Mouse (Mus musculus) lung, postnatal 36 days (tissue): ENCODE results near the gene Tbc1d24.

ENCODE experiments used
- DNase-seq: peaks from one replicate; pipeline ENCODE4 v3.0.0; 2022; ENCODE audit warnings: mixed read lengths

Tbc1d24 gene

GRCm38 (mm10) chr17:24170729-24171128, 34.6 kb downstream of the Tbc1d24 start:
- peak; percentile 42 for DNase-seq

DNA sequence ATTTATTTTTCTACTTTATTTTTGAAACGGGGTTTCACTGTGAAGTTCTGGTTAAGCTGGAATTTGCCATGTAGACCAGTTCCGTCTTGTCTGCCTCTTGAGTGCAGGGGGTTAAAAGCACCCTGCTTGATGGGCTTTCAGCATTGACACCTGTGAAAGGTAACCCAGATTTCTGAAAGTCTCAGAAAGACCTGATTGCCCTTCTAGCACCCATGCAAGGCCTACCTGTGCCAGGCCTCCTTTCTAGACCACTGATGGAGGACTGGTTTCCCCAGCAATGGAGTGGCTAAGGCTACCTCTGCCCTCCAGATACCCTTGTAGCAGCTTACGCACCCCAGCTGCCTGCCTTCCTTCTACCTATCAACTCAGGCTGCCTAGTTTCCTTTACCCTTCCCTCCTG, 35.2 kb downstream of the Tbc1d24 start:
- DNase-seq: no peak

DNA sequence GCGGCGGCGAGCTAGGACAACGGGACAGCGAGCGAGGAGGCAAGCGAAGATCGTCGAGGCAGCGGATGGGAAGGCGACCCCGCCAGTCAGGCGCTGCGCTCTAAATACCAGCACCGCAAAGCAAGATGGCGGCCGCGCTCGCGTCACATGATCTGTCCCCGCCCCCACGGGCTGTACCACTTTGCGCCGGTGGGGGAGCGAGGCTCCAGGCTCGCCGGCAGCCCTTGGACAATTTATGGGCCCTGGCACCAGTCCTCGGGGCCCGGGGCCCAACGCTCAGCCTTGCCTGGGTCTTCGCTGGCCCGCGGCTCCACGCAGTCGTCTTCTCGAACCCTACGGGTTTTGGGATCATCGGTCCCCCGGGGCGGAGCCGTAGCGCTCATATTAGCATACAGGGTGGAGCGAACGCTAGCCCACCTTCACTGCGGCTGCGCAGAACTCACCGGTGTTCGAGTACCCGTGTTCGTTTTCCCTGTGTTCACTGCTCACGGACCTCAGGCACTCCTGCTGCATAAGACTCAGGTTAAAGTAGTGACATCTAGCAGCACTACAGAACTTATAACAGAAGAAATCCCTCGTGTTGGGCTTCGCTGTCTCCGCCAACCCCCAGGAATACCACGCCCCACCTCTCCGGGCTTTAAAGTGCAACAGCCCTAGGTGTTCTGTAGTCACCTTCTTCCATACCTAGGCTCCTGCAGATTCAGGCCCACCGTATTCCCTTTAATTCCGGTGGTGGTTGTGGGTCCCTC, 35.9 kb downstream of the Tbc1d24 start, which contains the start of gene Atp6v0c:
Atp6v0c (minus strand) TSS at position 386 of the 749 bp plus-strand sequence.
- peak; percentile 98 for DNase-seq

DNA sequence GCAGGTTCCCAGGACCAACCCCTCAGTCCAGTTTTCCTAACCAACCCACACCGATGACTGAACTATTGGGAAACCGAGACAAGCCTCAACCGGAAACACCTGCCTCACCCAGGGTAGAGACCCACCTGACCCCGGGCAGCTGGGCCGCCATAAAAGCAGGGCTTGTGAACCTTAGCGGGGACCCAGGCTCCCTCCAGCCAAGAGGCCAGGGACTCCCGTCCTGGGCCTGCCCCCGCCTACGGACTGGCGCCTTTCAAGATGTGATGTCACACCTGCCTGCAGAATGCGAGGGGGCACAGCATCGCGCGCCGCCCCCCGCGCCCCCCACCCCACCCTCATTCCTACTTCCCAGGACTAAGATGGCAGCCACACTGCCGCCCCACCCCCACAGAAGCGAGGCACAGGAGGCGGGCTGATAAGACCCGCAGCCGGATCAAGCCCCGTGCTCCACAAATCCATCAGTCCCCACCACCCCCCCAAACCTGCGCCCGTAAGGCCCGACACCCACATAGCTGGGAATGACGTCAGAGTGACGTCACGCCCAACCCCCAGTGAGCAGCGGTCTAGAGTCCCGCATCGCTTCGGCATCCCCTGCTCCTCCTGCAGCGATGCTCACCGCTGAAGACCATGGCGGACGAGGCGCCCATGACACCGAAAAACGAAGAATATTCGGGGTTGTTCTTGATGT, 36.6 kb downstream of the Tbc1d24 start:
- DNase-seq: peak; percentile 65

GRCm38 (mm10) chr17:24167891-24168505, 37.4 kb downstream of the Tbc1d24 start:
- DNase-seq: no peak

DNA sequence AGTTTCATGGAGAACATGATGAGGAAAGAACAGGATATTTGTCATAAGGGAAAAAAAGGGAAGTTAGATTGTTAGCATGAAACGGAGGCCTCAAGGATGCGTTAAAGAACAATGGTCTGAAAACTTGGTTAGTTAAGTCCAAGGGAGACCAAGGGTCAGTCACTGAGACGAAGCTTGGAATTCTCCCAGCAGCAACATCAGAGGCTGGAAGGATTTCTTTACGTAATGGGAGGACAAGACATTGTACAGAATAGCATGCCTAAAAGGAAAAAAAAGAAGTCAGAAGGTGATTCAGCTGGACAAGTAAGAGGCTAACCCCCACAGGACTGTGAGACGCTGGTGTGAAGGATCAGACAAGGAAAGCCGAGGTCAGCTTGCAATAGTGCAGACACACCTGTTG, 38.2 kb downstream of the Tbc1d24 start:
- DNase-seq: no peak

DNA sequence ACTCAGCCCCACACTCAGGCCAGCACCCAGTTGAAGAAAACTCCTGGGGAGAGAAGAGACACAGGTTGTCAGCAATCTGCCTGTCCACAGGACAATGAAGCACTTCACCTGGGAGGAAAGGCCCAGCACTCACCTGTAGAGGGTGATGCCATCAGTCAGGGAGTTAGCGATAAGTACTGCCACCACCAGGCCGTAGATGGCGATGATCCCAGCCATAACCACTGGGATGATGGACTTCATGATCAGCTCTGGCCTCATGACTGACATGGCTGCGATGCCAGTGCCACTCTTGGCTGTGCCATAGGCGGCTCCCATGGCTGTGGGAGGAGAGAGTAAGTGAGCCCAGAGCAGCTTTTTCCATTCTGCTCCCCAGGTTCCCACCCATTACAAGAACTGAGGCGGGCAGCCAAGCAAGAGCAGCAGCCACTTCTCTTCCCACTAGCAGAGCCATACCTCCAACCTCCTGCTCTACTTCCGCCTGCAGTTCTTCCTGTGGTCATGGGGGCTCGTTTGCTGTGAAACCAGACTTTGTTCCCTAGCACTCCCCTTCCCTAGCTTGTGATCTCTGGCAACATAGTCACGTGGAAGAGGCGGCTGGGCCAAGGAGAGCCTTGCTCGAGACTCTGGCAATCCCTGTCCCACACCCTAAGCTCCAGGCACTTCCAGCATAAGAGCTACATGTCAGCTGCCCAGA, 40.6 kb downstream of the Tbc1d24 start:
- peak; percentile 54 for DNase-seq

DNA sequence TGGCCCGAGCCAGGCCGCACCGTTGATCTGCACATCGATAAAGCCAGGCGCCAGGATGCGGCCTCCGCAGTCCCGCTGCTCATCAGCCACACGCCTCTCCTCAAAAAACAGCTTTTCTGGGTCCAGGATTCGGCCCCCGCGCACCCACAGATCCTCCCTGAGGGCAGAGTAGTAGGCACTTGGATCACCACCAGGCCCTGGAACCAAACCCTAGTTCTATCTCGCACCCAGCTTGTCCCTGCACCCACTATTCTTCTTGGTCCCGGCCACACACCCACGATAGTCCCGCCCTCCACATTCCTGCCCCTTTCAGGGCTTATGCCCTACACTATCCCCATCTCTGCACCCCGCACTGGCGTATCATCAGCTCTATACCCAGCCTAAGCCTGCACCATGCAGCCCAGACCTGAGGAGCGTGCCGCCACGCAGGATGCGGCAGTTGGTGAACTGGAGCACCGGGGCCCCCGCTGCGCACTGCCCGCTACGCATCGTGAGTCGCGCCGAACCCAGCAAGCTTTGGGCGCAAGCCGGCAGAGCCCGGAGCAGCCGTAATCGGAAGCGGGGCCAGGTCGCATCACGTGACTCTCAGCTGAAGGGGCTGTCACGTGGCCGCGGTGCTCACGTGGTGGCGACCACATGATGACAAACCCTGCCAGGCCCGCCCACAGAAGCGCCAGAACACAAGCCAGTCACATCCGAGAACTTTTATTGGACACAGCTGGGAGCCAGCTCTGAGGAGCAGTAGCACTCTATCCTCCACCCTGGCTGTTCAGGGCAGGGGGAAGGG, 42.0 kb downstream of the Tbc1d24 start, which contains the start of gene Amdhd2:
Amdhd2 (minus strand) TSS at position 591 of the 787 bp plus-strand sequence.
- peak; percentile 99 for DNase-seq

DNA sequence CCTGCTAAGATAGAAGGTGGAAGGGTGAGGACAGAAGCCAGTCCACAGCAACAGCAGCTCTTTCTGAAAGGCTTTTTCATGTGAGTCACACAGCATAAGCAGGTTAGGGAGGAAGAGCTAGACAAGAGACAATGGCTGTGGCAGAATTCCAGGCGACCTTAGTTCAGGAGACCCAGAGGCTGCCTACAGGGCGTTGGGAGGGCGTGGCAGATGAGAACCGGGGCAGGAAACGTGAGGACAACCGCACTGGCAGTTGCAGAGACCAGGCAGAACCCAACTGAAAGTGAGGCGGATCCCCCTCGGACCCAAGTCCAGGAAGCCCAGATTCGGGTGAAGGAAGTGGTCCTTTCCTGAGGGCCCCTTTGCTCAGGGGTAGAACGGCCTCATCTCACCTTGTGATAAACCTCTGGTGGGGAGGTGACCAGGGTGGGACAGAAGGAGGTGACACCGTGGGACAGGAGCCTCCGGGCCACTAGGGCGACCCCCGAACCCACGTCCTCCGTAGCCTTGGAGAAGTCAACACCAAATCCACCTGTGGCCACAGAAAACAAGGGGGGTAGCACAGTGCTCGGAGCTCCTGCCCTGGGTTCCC, 42.7 kb downstream of the Tbc1d24 start:
- peak; percentile 48 for DNase-seq

DNA sequence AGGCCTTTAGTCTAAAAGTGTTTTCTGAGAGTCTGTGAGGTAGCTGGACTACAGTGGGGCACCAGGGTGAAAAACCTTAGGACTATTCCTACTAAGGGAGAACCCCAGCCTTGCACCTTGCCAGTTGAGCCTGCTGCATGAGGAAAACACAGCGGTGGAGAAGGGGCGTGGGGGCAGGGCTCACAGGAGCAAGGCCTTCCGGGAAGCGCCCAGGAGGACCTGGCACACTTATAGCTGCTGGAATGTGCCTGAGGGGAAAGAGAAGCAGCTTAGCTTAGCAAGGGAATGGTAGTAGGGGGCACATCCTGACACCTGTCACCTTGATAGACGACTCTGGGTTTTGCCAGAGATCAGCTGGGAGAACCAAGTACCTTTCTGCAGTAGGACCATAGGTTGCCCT, 43.9 kb downstream of the Tbc1d24 start:
- peak; percentile 46 for DNase-seq

DNA sequence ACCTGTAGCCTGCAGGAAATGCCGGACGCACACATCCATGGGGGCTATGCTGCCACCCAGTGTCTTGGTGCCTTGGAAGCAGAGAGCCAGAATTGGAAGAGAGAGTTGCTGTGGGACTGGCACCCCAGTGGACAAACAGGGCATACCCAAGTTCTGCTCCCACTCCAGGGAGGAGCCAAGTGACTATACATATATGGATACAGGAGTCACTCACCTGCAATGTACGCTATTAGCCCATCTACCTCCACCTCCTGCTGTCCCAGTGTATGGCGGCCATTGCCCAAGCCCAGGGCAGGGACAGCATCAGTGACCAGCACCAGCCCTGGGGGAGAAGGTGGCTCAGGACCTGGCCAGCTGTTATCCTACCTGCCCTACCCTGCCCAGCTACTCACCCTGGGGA, 47.8 kb downstream of the Tbc1d24 start:
- no peak for DNase-seq

GRCm38 (mm10) chr17:24157121-24157520, 48.2 kb downstream of the Tbc1d24 start:
- no peak for DNase-seq

DNA sequence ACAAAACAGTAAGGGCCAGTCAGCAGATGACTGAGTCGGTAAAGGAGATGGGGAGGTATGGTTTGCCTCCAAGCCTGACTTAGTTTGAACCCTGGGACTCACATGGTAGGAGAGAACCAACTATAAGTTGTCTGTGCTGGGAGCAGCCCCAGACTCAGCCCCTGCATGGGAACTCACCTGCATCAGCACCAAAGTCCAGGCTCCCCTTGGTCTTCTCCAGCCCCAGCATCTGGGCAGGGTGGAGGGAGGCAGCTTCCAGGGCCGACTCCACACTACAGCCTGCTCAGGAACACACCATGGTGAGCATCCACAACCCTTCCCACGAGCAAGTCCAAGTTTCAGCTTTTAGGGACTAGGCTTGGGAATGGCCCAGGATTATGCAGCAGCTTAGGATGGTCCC, 49.0 kb downstream of the Tbc1d24 start:
- no peak for DNase-seq

DNA sequence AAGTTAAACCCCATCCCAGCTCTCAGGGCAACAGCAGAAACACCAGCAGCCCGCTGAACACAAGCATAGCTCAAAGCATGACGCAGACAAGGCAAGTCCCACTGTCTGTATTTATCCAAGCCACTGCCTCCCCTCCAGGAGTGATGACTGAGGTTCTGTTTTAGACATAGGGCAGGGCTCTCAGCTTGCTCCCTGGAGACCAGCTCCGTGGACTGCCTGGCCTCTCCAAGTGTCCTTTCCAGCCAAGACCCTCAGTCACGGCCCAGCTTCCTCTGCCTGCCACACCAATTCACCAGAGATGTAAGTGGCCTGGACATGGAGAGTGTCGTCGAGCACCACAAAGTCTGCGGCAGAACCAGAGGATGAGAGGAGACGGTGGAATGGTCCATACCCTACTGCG, 49.6 kb downstream of the Tbc1d24 start:
- DNase-seq: no peak

DNA sequence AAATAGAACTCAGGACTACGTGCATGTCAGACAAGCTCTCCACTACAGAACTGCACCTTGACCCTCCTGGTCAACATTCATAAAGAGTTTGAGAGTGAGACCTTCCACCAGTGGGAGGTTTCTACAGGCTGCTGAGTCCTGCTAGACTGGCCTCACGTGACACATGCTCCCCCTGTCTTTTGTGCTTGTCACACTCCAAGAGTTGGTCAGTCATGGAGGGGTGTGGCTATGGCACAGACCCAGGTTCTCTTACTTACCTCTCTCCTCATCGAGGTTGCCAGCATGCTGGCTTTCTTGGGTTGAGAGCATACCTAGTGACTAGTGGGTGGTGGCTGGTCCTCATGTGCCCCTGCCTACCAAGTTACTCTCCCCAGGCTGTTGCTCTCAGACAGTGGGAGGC, 50.9 kb downstream of the Tbc1d24 start:
- peak; percentile 82 for DNase-seq

DNA sequence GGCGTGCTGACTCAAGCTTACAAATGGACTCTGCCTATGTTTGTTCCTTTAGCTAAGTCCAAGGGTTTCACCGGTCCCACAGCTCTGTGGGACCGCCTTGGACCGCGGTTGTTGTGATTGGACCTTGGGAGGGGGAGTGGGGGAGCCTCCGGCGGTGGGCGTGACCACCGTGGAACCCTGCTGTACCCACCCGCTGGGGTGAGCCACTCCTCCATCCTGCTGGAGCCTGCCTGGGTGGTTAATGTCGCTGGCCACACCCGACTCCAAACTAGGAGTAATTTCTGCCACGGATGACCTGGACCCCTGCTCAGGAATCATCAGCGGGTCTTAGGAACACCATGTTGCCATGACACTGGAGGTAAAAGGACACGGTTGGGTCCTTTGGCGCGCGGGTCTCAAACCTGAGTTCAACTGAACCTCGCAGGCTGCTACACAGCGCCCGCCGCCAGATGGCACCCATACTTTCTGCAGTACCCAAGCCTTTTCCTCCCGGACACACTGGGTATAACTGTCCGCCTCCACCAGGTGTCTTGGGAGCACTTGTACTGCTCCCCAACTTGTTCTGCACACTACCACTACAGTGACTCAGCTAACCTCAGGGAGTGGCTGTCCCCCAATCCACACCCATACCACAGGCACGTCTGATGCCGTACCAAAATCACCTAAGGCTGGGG, 53.3 kb downstream of the Tbc1d24 start:
- peak; percentile 91 for DNase-seq

GRCm38 (mm10) chr17:24151382-24151781, 54.0 kb downstream of the Tbc1d24 start:
- no peak for DNase-seq

GRCm38 (mm10) chr17:24150824-24151223, 54.5 kb downstream of the Tbc1d24 start, which contains the start of gene Pdpk1:
Gene Pdpk1, minus strand, starts transcription at chr17:24150924.
- DNase-seq: no peak

- no peak for DNase-seq
Measured at GRCm38 (mm10) chr17:24149421-24149820, 55.9 kb downstream of the Tbc1d24 start.

GRCm38 (mm10) chr17:24142897-24143296, 62.5 kb downstream of the Tbc1d24 start:
- no peak for DNase-seq

DNA sequence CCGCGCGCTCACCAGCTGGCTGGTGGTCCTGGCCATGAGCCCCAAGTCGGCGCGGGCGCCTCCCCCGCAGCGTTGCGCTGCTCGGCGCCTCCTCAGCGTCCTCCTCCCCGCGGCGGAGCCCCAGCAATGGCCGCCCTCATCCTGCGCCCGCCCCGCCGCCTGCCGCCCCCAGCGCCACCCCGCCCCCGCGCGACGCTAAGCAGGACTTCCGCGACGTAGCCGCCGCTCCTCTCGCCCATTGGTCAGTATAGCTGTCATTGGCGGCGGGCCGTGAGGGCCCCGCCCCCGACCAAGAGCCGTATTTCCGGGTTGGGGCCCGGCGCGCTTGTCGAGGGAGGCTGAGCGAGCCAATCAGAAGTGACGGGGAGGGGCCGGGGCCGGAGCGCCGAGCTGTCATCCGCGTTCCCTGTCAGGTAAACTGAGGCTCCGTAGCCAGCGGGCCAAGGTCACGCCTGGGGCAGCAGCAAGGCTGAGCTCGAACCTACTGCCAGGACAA, 63.9 kb downstream of the Tbc1d24 start:
- peak; percentile 98 for DNase-seq
